Mouse (Mus musculus): ENCODE measurements around the gene Cap2. TPM values are rescaled to one million over a fixed set of nuclear protein-coding genes. Genes with fewer than 3 reads are reported as not detected.

The Cap2 gene
- polyA plus RNA-seq, 1 experiment = 134 TPM

GRCm38 (mm10) chr13:46651853-46652252 lies 150.2 kb downstream of the Cap2 start:
- H3K27me3 ChIP-seq (ENCODE audit: control insufficient read depth, insufficient read depth, low read length) = no peaks in the 10 kb centered on the region
- H3K27ac ChIP-seq (ENCODE audit: control insufficient read depth, insufficient read depth, low read depth, low read length) = no peak overlapping the region
- no peak overlapping the region for H3K4me3 ChIP-seq (ENCODE audit: control insufficient read depth, low read depth, low read length)
- H3K36me3 ChIP-seq (ENCODE audit: control insufficient read depth, insufficient read depth, low read length) = no peaks in the 10 kb centered on the region
- no peaks in the 10 kb centered on the region for H3K4me1 ChIP-seq (ENCODE audit: control insufficient read depth, insufficient read depth, low read length)
- TF ChIP-seq CTCF (IDR thresholded peaks at IDR 0.05; ENCODE audit: control insufficient read depth, insufficient read depth, insufficient replicate concordance, low read depth, low read length) (no peak), POLR2A (IDR thresholded peaks at IDR 0.05; ENCODE audit: control insufficient read depth, low read depth, low read length) (no peak)

GRCm38 (mm10) chr13:46652671-46653070 lies 151.0 kb downstream of the Cap2 start:
- Histone ChIP-seq H3K36me3 (ENCODE audit: control insufficient read depth, insufficient read depth, low read length) (no peaks in the 10 kb centered on the region), H3K4me1 (ENCODE audit: control insufficient read depth, insufficient read depth, low read length) (no peaks in the 10 kb centered on the region)

GRCm38 (mm10) chr13:46653671-46654070 lies 152.0 kb downstream of the Cap2 start:
- H3K27ac ChIP-seq (ENCODE audit: control insufficient read depth, insufficient read depth, low read depth, low read length) = no peak overlapping the region
- H3K36me3 ChIP-seq (ENCODE audit: control insufficient read depth, insufficient read depth, low read length) = no peaks in the 10 kb centered on the region
- H3K4me3 ChIP-seq (ENCODE audit: control insufficient read depth, low read depth, low read length) = no peak overlapping the region
- TF ChIP-seq POLR2A (IDR thresholded peaks at IDR 0.05; ENCODE audit: control insufficient read depth, low read depth, low read length) (no peak), CTCF (IDR thresholded peaks at IDR 0.05; ENCODE audit: control insufficient read depth, insufficient read depth, insufficient replicate concordance, low read depth, low read length) (no peak)
- H3K27me3 ChIP-seq (ENCODE audit: control insufficient read depth, insufficient read depth, low read length) = no peaks in the 10 kb centered on the region
- H3K4me1 ChIP-seq (ENCODE audit: control insufficient read depth, insufficient read depth, low read length) = no peaks in the 10 kb centered on the region

More at GRCm38 (mm10) chr13:46652671-46653070, 151.0 kb downstream of the Cap2 start:
- Histone ChIP-seq H3K4me3 (ENCODE audit: control insufficient read depth, low read depth, low read length) (no peak overlapping the region), H3K27ac (ENCODE audit: control insufficient read depth, insufficient read depth, low read depth, low read length) (no peak overlapping the region), H3K27me3 (ENCODE audit: control insufficient read depth, insufficient read depth, low read length) (no peaks in the 10 kb centered on the region)
- TF ChIP-seq CTCF (IDR thresholded peaks at IDR 0.05; ENCODE audit: control insufficient read depth, insufficient read depth, insufficient replicate concordance, low read depth, low read length) (no peak), POLR2A (IDR thresholded peaks at IDR 0.05; ENCODE audit: control insufficient read depth, low read depth, low read length) (no peak)

- no peak overlapping the region for H3K27ac ChIP-seq (ENCODE audit: control insufficient read depth, insufficient read depth, low read depth, low read length)
- TF ChIP-seq POLR2A (IDR thresholded peaks at IDR 0.05; ENCODE audit: control insufficient read depth, low read depth, low read length) (no peak), CTCF (IDR thresholded peaks at IDR 0.05; ENCODE audit: control insufficient read depth, insufficient read depth, insufficient replicate concordance, low read depth, low read length) (no peak)
- H3K27me3 ChIP-seq (ENCODE audit: control insufficient read depth, insufficient read depth, low read length) = no peaks in the 10 kb centered on the region
- H3K4me1 ChIP-seq (ENCODE audit: control insufficient read depth, insufficient read depth, low read length) = no peaks in the 10 kb centered on the region
- no peak overlapping the region for H3K4me3 ChIP-seq (ENCODE audit: control insufficient read depth, low read depth, low read length)
- no peaks in the 10 kb centered on the region for H3K36me3 ChIP-seq (ENCODE audit: control insufficient read depth, insufficient read depth, low read length)
Observed at GRCm38 (mm10) chr13:46654566-46654965, 152.9 kb downstream of the Cap2 start.

GRCm38 (mm10) chr13:46659211-46659610 lies 157.6 kb downstream of the Cap2 start:
- Histone ChIP-seq H3K27ac (ENCODE audit: control insufficient read depth, insufficient read depth, low read depth, low read length) (no peak overlapping the region), H3K36me3 (ENCODE audit: control insufficient read depth, insufficient read depth, low read length) (no peaks in the 10 kb centered on the region), H3K4me3 (ENCODE audit: control insufficient read depth, low read depth, low read length) (no peak overlapping the region), H3K4me1 (ENCODE audit: control insufficient read depth, insufficient read depth, low read length) (no peaks in the 10 kb centered on the region), H3K27me3 (ENCODE audit: control insufficient read depth, insufficient read depth, low read length) (no peaks in the 10 kb centered on the region)
- TF ChIP-seq POLR2A (IDR thresholded peaks at IDR 0.05; ENCODE audit: control insufficient read depth, low read depth, low read length) (no peak), CTCF (IDR thresholded peaks at IDR 0.05; ENCODE audit: control insufficient read depth, insufficient read depth, insufficient replicate concordance, low read depth, low read length) (no peak)

GRCm38 (mm10) chr13:46663461-46663964 lies 161.9 kb downstream of the Cap2 start:
- Histone ChIP-seq H3K27ac (ENCODE audit: control insufficient read depth, insufficient read depth, low read depth, low read length) (no peak overlapping the region), H3K4me3 (ENCODE audit: control insufficient read depth, low read depth, low read length) (no peak overlapping the region), H3K27me3 (ENCODE audit: control insufficient read depth, insufficient read depth, low read length) (no peaks in the 10 kb centered on the region), H3K36me3 (ENCODE audit: control insufficient read depth, insufficient read depth, low read length) (no peaks in the 10 kb centered on the region), H3K4me1 (ENCODE audit: control insufficient read depth, insufficient read depth, low read length) (peaks cover 1% of the 10 kb centered on the region; the same call in 1 of the 2 replicates)
- TF ChIP-seq CTCF (IDR thresholded peaks at IDR 0.05; ENCODE audit: control insufficient read depth, insufficient read depth, insufficient replicate concordance, low read depth, low read length) = no peak
- TF ChIP-seq POLR2A (IDR thresholded peaks at IDR 0.05; ENCODE audit: control insufficient read depth, low read depth, low read length) = no peak

GRCm38 (mm10) chr13:46669048-46669619 lies 167.5 kb downstream of the Cap2 start, which contains the start of gene Fam8a1:
TSS of gene Fam8a1 (plus strand) at chr13:46669522.
- H3K36me3 ChIP-seq (ENCODE audit: control insufficient read depth, insufficient read depth, low read length) = no peaks in the 10 kb centered on the region; the same call in 1 of the 2 replicates
- H3K4me1 ChIP-seq (ENCODE audit: control insufficient read depth, insufficient read depth, low read length) = peaks cover 2% of the 10 kb centered on the region; the same call in 1 of the 2 replicates
- no peaks in the 10 kb centered on the region for H3K27me3 ChIP-seq (ENCODE audit: control insufficient read depth, insufficient read depth, low read length)
- H3K4me3 ChIP-seq (ENCODE audit: control insufficient read depth, low read depth, low read length) = peak within 1 kb of the TSS; percentile 86
- TF ChIP-seq POLR2A (IDR thresholded peaks at IDR 0.05; ENCODE audit: control insufficient read depth, low read depth, low read length) = peak; percentile 90
- no peak for TF ChIP-seq CTCF (IDR thresholded peaks at IDR 0.05; ENCODE audit: control insufficient read depth, insufficient read depth, insufficient replicate concordance, low read depth, low read length)
- H3K27ac ChIP-seq (ENCODE audit: control insufficient read depth, insufficient read depth, low read depth, low read length) = peak within 1 kb of the TSS; percentile 86

Data from testis, adult 2 months (tissue).